Mouse (Mus musculus) liver, embryonic 14.5 days (tissue): Measurements from ENCODE around the gene Tdrd12. TPM values are rescaled to one million over a fixed set of nuclear protein-coding genes. Genes with fewer than 3 reads are reported as not detected.

Experiments
- ATAC-seq: fragments of 200-750 bp; cut with Nextera tagmentation; 2 replicates; pipeline ENCODE4 v1.8.0; 2017; ENCODE audit warnings: moderate number of reproducible peaks, mild to moderate bottlenecking, moderate library complexity; ENCODE audit not compliant: insufficient read depth
- DNase-seq, 3 experiments: peaks; one replicate each; pipeline ENCODE4 v3.0.0-alpha.2; 2012 to 2013; ENCODE audit warnings: low read depth in 3 of 3, low spot score in 3 of 3
- H3K27ac ChIP-seq: fragments of 300-500 bp; sonication (generic); 2 replicates; pipeline ENCODE4 v1.5.1; 2014; ENCODE audit warnings: moderate library complexity, mild to moderate bottlenecking, control low read depth, inconsistent platforms
- H3K27me3 ChIP-seq: fragments of 300-500 bp; sonication (generic); 2 replicates; pipeline ENCODE4 v1.6.1; 2014; ENCODE audit warnings: mild to moderate bottlenecking, low read length, moderate library complexity; ENCODE audit not compliant: control insufficient read depth, insufficient read depth
- H3K36me3 ChIP-seq: fragments of 300-500 bp; sonication (generic); replicated peaks from 2 replicates; pipeline ENCODE4 v1.6.1; 2014; ENCODE audit warnings: low read depth; ENCODE audit not compliant: control insufficient read depth, insufficient read depth
- H3K4me1 ChIP-seq, 2 experiments: fragments of 200-500 bp in 1 of 2; fragments of 300-500 bp in 1 of 2; sonication (generic) in 1 of 2; replicated peaks; 2 replicates each; pipeline ENCODE4 v1.6.1; 2012 to 2014; ENCODE audit warnings: antibody characterized with exemption in 1 of 2, inconsistent platforms in 1 of 2, low read length in 1 of 2; ENCODE audit not compliant: control insufficient read depth in 2 of 2, insufficient read depth in 2 of 2
- H3K4me2 ChIP-seq: fragments of 300-500 bp; sonication (generic); 2 replicates; pipeline ENCODE4 v1.6.1; 2014; ENCODE audit warnings: low read depth, mild to moderate bottlenecking, control low read depth, moderate library complexity
- H3K4me3 ChIP-seq, 2 experiments: fragments of 200-500 bp in 1 of 2; fragments of 300-500 bp in 1 of 2; sonication (generic) in 1 of 2; 2 replicates each; pipeline ENCODE4 v1.5.1; 2012 to 2014; ENCODE audit warnings: low read depth in 2 of 2, low read length in 2 of 2, mild to moderate bottlenecking in 2 of 2, control low read depth in 1 of 2, inconsistent platforms in 1 of 2, moderate library complexity in 1 of 2; ENCODE audit not compliant: insufficient read depth in 1 of 2
- H3K9ac ChIP-seq: fragments of 300-500 bp; sonication (generic); replicated peaks from 2 replicates; pipeline ENCODE4 v1.6.1; 2014; ENCODE audit warnings: mild to moderate bottlenecking, control low read depth, moderate library complexity
- H3K9me3 ChIP-seq: fragments of 300-500 bp; sonication (generic); 2 replicates; pipeline ENCODE4 v1.6.1; 2016; ENCODE audit warnings: low read length, mixed read lengths; ENCODE audit not compliant: control insufficient read depth
- CTCF ChIP-seq: IDR thresholded peaks from 2 replicates; pipeline ENCODE4 v1.5.1; 2016; ENCODE audit warnings: antibody characterized with exemption, low read depth, control low read depth
- EP300 ChIP-seq: IDR thresholded peaks from 2 replicates; pipeline ENCODE4 v1.6.1; 2016; ENCODE audit warnings: antibody characterized with exemption, low read depth
- WGBS: fragments of 180-500 bp; shearing (Covaris S2); extraction: QIAGEN DNeasy Blood & Tissue Kit; methylation state at CpG from one replicate; pipeline ENCODE4 v1.1.7; 2014; ENCODE audit not compliant: insufficient replicate concordance; 5-methylcytosine and 5-hydroxymethylcytosine counted together
- polyA plus RNA-seq, 2 experiments: library from polyadenylated mRNA; depleted of rRNA in 1 of 2; stranded (reverse) in 1 of 2; unstranded in 1 of 2; fragments of >200 nt; fragmentation: Nextera tagmentation in 1 of 2; extraction: Ambion mirVana in 1 of 2; gene quantifications; 2 replicates each; pipeline versions ENCODE4 v1.2.1 to v1.2.3; 2012 to 2014

Gene Tdrd12
- polyA plus RNA-seq, 2 experiments = 0.10 TPM; not detected in 1

DNA sequence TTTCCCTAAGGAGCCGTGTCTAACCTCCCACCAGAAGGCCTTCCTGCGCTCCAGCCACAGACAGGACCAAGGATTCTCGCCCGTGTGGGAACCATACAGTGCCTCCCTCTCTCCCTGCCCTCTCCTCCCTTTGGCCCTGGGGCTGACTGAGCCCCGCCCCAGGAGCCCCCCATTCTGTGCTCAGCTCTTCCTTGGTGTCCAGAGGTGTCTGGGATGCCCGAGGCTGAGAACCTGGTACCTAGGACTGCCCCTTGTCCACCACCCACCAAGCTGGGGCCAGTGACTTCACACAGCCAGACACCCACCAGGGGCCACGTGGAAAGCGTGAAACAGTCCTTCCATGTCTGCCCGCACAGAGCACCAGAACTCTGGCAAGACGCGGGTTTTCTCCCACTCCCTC is 25.5 kb upstream of the Tdrd12 start:
- ATAC-seq = no peak
- Histone ChIP-seq H3K9ac (no peak overlapping the region), H3K27ac (no peak overlapping the region), H3K9me3 (no peaks in the 10 kb centered on the region), H3K36me3 (no peaks in the 10 kb centered on the region), H3K4me1 (peaks cover 38 to 47% of the 10 kb centered on the region in 2 experiments), H3K27me3 (no peaks in the 10 kb centered on the region), H3K4me3 (no peak overlapping the region), H3K4me2 (no peak overlapping the region)
- TF ChIP-seq CTCF (no peak), EP300 (no peak)
- WGBS = 65% methylated on average over 11 of the region's 11 CpGs
- no peak for DNase-seq

DNA sequence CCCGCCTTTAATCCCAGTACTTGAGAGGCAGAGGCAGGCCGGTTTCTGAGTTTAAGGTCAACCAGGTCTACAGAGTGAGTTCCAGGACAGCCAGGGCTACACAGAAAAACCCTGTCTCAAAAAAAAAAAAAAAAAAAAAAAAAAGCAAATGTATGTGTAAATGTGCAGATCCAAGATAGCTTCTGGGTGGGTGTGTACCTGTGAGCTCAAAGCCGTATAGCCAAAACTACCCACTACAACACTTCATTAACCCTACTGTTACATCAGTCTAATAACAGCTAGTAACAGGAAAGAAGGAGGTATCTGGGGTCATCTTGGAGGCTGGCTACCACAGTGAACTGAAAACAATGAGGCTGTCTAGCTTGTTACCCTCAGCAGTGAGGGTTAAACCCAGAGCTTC is 22.3 kb upstream of the Tdrd12 start:
- H3K4me3 ChIP-seq = peak overlapping the region in 1 of 2 experiments; percentile 9; a peak in 1 of 4 replicates

DNA sequence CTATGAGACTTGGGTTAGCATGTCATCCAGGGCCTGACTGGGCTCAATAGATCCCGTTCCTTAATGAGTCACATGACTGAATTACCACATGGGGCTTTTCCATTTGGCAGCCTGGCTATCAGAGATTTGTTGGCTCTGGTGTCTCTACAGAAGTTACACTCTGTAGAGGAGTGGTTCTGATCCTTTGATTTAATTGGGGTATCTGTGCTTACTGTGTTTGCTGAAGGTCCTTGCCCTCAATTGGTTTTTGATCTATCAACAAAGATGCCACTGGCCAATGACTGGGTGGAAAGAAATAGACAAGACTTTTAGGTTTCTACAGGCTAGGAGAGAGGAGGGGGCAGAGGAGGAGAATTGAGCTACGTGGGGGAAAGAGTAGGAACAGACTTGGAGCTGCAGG is 21.1 kb upstream of the Tdrd12 start:
- H3K27ac ChIP-seq = peak overlapping the region; percentile 90

More for the DNA sequence above, 22.3 kb upstream of the Tdrd12 start:
- no peaks in the 10 kb centered on the region for H3K27me3 ChIP-seq
- peak overlapping the region; percentile 90 for H3K27ac ChIP-seq
- H3K9ac ChIP-seq = peak overlapping the region; percentile 67
- H3K4me1 ChIP-seq = peaks cover 59 to 68% of the 10 kb centered on the region in 2 experiments
- no peaks in the 10 kb centered on the region for H3K36me3 ChIP-seq
- DNase-seq (peak; percentile 72 to 76 (median 74)), ATAC-seq (peak; percentile 49)
- H3K9me3 ChIP-seq = no peaks in the 10 kb centered on the region
- WGBS = 38% methylated on average over 3 of the region's 3 CpGs
- TF ChIP-seq CTCF (no peak), EP300 (peak; percentile 84)
- peak overlapping the region; percentile 66 for H3K4me2 ChIP-seq

DNA sequence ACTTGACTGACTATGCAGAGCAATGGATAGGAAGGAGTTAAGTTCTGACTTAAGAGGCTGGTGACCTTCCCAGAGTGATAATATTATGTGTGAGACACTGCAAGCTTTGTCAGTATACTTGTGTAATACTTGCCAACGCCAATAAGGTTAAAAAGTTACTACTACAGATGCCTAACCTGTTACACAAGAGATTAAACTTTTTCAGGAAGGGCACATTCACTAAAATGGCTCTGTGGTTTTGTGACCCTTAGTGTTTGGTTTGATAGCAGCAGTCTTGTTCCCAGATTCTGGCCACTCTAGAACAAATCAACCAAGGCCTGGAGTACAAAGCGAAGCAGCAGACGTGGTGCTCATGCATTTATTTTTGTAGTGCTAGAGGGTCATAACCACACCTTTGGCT is 20.0 kb upstream of the Tdrd12 start:
- Histone ChIP-seq H3K9me3 (no peaks in the 10 kb centered on the region), H3K36me3 (peaks cover 5% of the 10 kb centered on the region; the same call in 1 of the 2 replicates), H3K27ac (peak overlapping the region; percentile 90), H3K9ac (peak overlapping the region; percentile 84), H3K4me3 (peak overlapping the region in 1 of 2 experiments; percentile 76; a peak in 1 of 4 replicates), H3K27me3 (no peaks in the 10 kb centered on the region), H3K4me1 (peaks cover 65 to 68% of the 10 kb centered on the region in 2 experiments), H3K4me2 (peak overlapping the region; percentile 79)
- peak; percentile 14; the same call in 1 of the 2 replicates for TF ChIP-seq EP300
- no peak for TF ChIP-seq CTCF
- 7% methylated on average over 3 of the region's 3 CpGs for WGBS
- ATAC-seq (no peak), DNase-seq (peak in 1 of 3 experiments; percentile 36)

More for the DNA sequence above, 21.1 kb upstream of the Tdrd12 start:
- Histone ChIP-seq H3K9ac (no peak overlapping the region; the same call in 1 of the 2 replicates), H3K9me3 (no peaks in the 10 kb centered on the region), H3K36me3 (no peaks in the 10 kb centered on the region), H3K4me3 (no peak overlapping the region), H3K27me3 (no peaks in the 10 kb centered on the region), H3K4me2 (0 out of 2 replicates have a peak overlapping the region, but pooled peaks have one; percentile 4), H3K4me1 (peaks cover 61 to 73% of the 10 kb centered on the region in 2 experiments)
- 64% methylated on average over 2 of the region's 2 CpGs for WGBS
- no peak for ATAC-seq
- DNase-seq = no peak
- TF ChIP-seq CTCF = no peak
- no peak for TF ChIP-seq EP300

DNA sequence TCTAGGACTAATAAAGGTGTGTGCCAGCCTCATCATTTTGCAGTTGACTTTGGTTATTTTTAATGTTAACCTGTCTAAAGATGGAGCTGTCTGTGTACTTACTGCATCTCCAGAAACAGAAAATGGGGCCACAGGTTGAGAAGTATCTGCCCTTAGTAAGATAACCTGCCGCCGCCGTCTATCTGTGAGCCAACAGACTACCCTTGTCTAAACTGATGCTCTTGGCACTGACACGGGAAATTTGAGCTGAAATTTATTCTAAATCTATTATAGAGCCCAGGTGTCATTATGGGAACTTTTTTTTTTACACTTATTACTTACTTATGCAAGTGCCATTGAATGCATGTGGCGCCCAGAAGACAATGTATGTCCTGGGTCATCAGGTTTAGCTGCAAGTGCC is 19.4 kb upstream of the Tdrd12 start:
- Histone ChIP-seq H3K27me3 (no peaks in the 10 kb centered on the region), H3K4me1 (peaks cover 60 to 63% of the 10 kb centered on the region in 2 experiments), H3K4me2 (peak overlapping the region; percentile 79), H3K27ac (peak overlapping the region; percentile 90), H3K9ac (peak overlapping the region; percentile 84), H3K36me3 (peaks cover 8% of the 10 kb centered on the region; the same call in 1 of the 2 replicates), H3K4me3 (peak overlapping the region; percentile 24 to 76; a peak in 3 of 4 replicates), H3K9me3 (no peaks in the 10 kb centered on the region)
- WGBS = 17% methylated on average over 5 of the region's 5 CpGs
- ATAC-seq (peak; percentile 43), DNase-seq (peak; percentile 80 to 87 (median 84))
- peak; percentile 91 for TF ChIP-seq EP300
- no peak for TF ChIP-seq CTCF
